Mouse (Mus musculus): ENCODE results near the gene Filip1l.

The Filip1l gene

GRCm38 (mm10) chr16:57560185-57560584 lies 207.3 kb downstream of the Filip1l start:
- intact Hi-C loops (cut with DNase I) = no loop called here

- intact Hi-C loops (cut with DNase I) = no loop called here
Measured at GRCm38 (mm10) chr16:57563453-57563852, 210.6 kb downstream of the Filip1l start.

- intact Hi-C loops (cut with DNase I) = no loop called here
Measured at GRCm38 (mm10) chr16:57564807-57565206, 211.9 kb downstream of the Filip1l start.

- intact Hi-C loops (cut with DNase I) = no loop called here
Measured at GRCm38 (mm10) chr16:57566215-57566614, 213.3 kb downstream of the Filip1l start.

GRCm38 (mm10) chr16:57568648-57569404 lies 215.9 kb downstream of the Filip1l start:
- intact Hi-C loops (cut with DNase I) = no loop called here

GRCm38 (mm10) chr16:57570789-57571311 lies 218.0 kb downstream of the Filip1l start:
- intact Hi-C loops (cut with DNase I) = loop anchor here (5.0 kb wide), 1 partner anchor 169 kb away; no protein-coding TSS in a partner anchor

- intact Hi-C loops (cut with DNase I) = loop anchor here (5.0 kb wide), 1 partner anchor 172 kb away; no protein-coding TSS in a partner anchor
Measured at GRCm38 (mm10) chr16:57573831-57574230, 220.9 kb downstream of the Filip1l start.

- intact Hi-C loops (cut with DNase I) = no loop called here
Measured at GRCm38 (mm10) chr16:57575764-57576388, 223.0 kb downstream of the Filip1l start.

GRCm38 (mm10) chr16:57577519-57577918 lies 224.6 kb downstream of the Filip1l start:
- intact Hi-C loops (cut with DNase I) = no loop called here

- intact Hi-C loops (cut with DNase I) = loop anchor here (5.0 kb wide), 1 partner anchor 338 kb away; no protein-coding TSS in a partner anchor
Measured at GRCm38 (mm10) chr16:57580041-57580440, 227.1 kb downstream of the Filip1l start.

- intact Hi-C loops (cut with DNase I) = loop anchor here (5.0 kb wide), 1 partner anchor 340 kb away; no protein-coding TSS in a partner anchor
Measured at GRCm38 (mm10) chr16:57582008-57582407, 229.1 kb downstream of the Filip1l start.

GRCm38 (mm10) chr16:57585201-57585600 lies 232.3 kb downstream of the Filip1l start:
- intact Hi-C loops (cut with DNase I) = no loop called here

- intact Hi-C loops (cut with DNase I) = no loop called here
Measured at GRCm38 (mm10) chr16:57593422-57594157, 240.7 kb downstream of the Filip1l start.

- intact Hi-C loops (cut with DNase I) = loop anchor here (5.0 kb wide), 1 partner anchor 355 kb away; no protein-coding TSS in a partner anchor
Measured at GRCm38 (mm10) chr16:57597295-57597957, 244.5 kb downstream of the Filip1l start.

GRCm38 (mm10) chr16:57601031-57601430 lies 248.1 kb downstream of the Filip1l start:
- intact Hi-C loops (cut with DNase I) = no loop called here

GRCm38 (mm10) chr16:57606444-57607227 lies 253.7 kb downstream of the Filip1l start, which contains the start of gene Cmss1:
TSS of gene Cmss1 (minus strand) at chr16:57606864.
- intact Hi-C loops (cut with DNase I) = no loop called here

GRCm38 (mm10) chr16:57611768-57612167 lies 258.9 kb downstream of the Filip1l start:
- intact Hi-C loops (cut with DNase I) = loop anchor here (2.0 kb wide), 1 partner anchor 673 kb away; no protein-coding TSS in a partner anchor

Data from adrenal gland (tissue).